Mouse (Mus musculus): ENCODE data around the gene Bmp10. TPM values are rescaled to one million over a fixed set of nuclear protein-coding genes. Genes with fewer than 3 reads are reported as not detected.

Gene Bmp10
- not detected in 2 replicates for polyA plus RNA-seq (2012)

DNA sequence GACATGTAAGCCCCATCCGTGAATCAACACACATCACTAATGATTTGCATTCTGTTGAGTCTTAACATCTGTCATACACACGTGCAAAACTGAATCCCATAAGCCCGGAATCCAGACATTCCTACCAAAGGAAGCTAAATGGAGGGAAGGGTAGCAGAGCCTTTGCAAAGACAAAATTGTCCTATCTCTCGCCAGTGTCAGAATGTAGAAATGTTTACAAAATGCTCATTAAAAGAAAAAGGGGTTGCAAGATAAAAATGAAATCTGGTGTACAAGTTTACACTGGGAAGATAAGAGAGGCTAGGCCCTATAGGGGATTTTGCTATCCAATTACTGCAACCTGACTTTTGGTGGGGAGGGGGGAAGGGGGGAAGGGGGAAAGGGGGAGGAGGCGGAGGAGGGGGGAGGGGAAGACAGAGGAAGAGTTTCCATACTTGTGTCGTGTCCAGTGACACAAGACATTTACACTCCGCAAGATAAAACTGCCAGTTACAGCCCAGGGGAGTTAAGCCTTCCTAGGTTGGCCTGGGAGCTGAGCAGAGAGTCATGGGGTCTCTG is at the start of gene Bmp10:
TSS of gene Bmp10 (plus strand) at position 508 of the 558 bp plus-strand sequence.

DNA sequence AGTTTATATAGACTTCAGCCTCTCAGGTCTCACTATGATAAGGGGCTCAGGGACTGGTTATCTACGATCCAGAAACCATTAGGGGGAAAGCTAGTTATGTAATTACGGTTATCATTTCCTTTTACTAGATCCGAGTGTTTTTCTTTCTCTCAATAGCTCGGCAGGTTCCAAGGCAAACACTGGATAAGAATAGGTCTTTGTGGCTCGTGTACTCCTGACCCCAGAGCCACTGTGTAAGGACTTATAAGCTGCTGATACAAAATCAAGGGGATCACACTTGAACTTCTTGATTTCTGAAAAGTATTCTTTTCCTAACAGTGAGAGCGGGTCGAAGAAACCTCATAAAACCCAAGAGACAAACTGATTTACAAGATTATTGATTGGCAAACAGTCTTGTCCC is 39.9 kb upstream of the Bmp10 start, which contains the start of gene Gkn3:
TSS of gene Gkn3 (minus strand) at position 59 of the 400 bp plus-strand sequence.

Other genes starting within 250 kb of the Bmp10 start
- 0.03 and 0.11 TPM in 2 replicates for gene Antxr1, start 93.2 kb upstream of the Bmp10 start, polyA plus RNA-seq (2012)
- not detected in 2 replicates for gene Gkn1, start 78.1 kb upstream of the Bmp10 start, polyA plus RNA-seq (2012)
- gene Gkn2, start 55.6 kb upstream of the Bmp10 start, polyA plus RNA-seq (2012) = not detected in 2 replicates
- gene Gkn3, start 40.1 kb upstream of the Bmp10 start, polyA plus RNA-seq (2012) = not detected in 2 replicates
- gene Arhgap25, start 104.3 kb downstream of the Bmp10 start, polyA plus RNA-seq (2012) = 6.1 and 7.3 TPM in 2 replicates
- 0.04 and 0.09 TPM in 2 replicates for gene Prokr1, start 161.7 kb downstream of the Bmp10 start, polyA plus RNA-seq (2012)
- 5.1 and 5.4 TPM in 2 replicates for gene Aplf, start 243.2 kb downstream of the Bmp10 start, polyA plus RNA-seq (2012)

All from megakaryocyte-erythroid progenitor cell, adult 5 weeks (primary cell).